Mouse (Mus musculus) forebrain, embryonic 16.5 days (tissue): ENCODE results near the gene Gm14137. TPM values are rescaled to one million over a fixed set of nuclear protein-coding genes. Genes with fewer than 3 reads are reported as not detected.

Source experiments
- ATAC-seq: fragments of 200-750 bp; cut with Nextera tagmentation; 2 replicates; pipeline ENCODE4 v1.8.0; 2017; ENCODE audit warnings: mild to moderate bottlenecking, moderate library complexity
- H3K27ac ChIP-seq: fragments of 300-500 bp; sonication (generic); 2 replicates; pipeline ENCODE4 v1.5.1; 2014; ENCODE audit warnings: low read length, control low read depth
- H3K27me3 ChIP-seq: fragments of 300-500 bp; sonication (generic); replicated peaks from 2 replicates; pipeline ENCODE4 v1.6.1; 2014; ENCODE audit warnings: low read length; ENCODE audit not compliant: control insufficient read depth, insufficient read depth
- H3K36me3 ChIP-seq: fragments of 300-500 bp; sonication (generic); 2 replicates; pipeline ENCODE4 v1.6.1; 2014; ENCODE audit not compliant: control insufficient read depth, insufficient read depth
- H3K4me1 ChIP-seq: fragments of 300-500 bp; sonication (generic); replicated peaks from 2 replicates; pipeline ENCODE4 v1.6.1; 2014; ENCODE audit warnings: low read length; ENCODE audit not compliant: control insufficient read depth, insufficient read depth
- H3K4me2 ChIP-seq: fragments of 300-500 bp; sonication (generic); 2 replicates; pipeline ENCODE4 v1.6.1; 2014; ENCODE audit warnings: mild to moderate bottlenecking, low read length, control low read depth
- H3K4me3 ChIP-seq: fragments of 300-500 bp; sonication (generic); replicated peaks from 2 replicates; pipeline ENCODE4 v1.5.1; 2014; ENCODE audit warnings: mild to moderate bottlenecking, low read length, control low read depth
- H3K9ac ChIP-seq: fragments of 300-500 bp; sonication (generic); replicated peaks from 2 replicates; pipeline ENCODE4 v1.6.1; 2014; ENCODE audit warnings: low read depth, low read length, control low read depth
- H3K9me3 ChIP-seq: fragments of 300-500 bp; sonication (generic); 2 replicates; pipeline ENCODE4 v1.6.1; 2016; ENCODE audit warnings: low read length; ENCODE audit not compliant: control insufficient read depth
- WGBS: fragments of 180-500 bp; shearing (Covaris S2); extraction: QIAGEN DNeasy Blood & Tissue Kit; methylation state at CpG from one replicate; pipeline ENCODE4 v1.1.7; 2014; 5-methylcytosine and 5-hydroxymethylcytosine counted together
- polyA plus RNA-seq: library from polyadenylated mRNA; unstranded; fragments of >200 nt; fragmentation: Nextera tagmentation; extraction: Ambion mirVana; gene quantifications from 2 replicates; pipeline ENCODE4 v1.2.1, GENCODE M21; 2015

Gene Gm14137
- polyA plus RNA-seq: 1.1 and 1.3 TPM in 2 replicates

DNA sequence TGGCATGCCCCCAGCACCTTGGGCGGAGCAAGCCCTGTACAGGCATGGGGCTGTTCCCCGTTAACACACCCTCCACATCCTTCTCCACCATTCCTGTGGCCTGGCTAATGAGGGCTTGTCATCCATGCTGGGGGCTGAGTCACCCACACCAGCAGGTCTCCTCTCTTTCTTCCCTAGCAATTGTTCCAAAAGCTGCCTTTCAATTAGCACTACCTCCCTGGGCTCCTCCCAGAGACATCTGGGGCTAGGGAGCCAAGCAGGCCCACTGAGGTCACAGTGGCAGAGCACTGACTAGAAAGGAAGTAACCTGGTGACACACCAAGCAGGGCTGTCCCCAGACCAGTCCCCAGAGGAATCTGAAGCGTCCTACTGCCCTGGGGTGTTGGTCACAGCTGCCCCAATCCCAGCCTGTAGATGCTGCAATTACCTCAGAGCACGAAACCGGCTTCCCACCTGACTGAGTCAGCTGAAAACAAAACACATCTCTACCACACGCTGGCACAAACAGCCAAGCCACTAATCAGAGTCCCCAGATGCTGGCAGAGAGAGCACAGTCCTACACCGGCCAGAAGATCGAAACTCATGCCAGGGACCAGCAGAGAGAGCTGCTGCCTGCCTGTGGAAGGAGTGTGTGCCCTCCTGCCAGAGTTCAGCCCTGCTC, at the start of gene Gm14137:
Gene Gm14137, plus strand, starts transcription at position 519 of the 661 bp plus-strand sequence.
- Histone ChIP-seq H3K27me3 (no peaks in the 10 kb centered on the region), H3K9ac (no peak within 1 kb of the TSS), H3K27ac (no peak within 1 kb of the TSS), H3K4me3 (no peak within 1 kb of the TSS), H3K4me1 (peaks cover 11% of the 10 kb centered on the region), H3K9me3 (no peaks in the 10 kb centered on the region), H3K4me2 (no peak within 1 kb of the TSS), H3K36me3 (no peaks in the 10 kb centered on the region)
- 0 out of 2 replicates have a peak, but pooled peaks have one; percentile 21 for ATAC-seq
- 24% methylated on average over 8 of the region's 8 CpGs for WGBS

DNA sequence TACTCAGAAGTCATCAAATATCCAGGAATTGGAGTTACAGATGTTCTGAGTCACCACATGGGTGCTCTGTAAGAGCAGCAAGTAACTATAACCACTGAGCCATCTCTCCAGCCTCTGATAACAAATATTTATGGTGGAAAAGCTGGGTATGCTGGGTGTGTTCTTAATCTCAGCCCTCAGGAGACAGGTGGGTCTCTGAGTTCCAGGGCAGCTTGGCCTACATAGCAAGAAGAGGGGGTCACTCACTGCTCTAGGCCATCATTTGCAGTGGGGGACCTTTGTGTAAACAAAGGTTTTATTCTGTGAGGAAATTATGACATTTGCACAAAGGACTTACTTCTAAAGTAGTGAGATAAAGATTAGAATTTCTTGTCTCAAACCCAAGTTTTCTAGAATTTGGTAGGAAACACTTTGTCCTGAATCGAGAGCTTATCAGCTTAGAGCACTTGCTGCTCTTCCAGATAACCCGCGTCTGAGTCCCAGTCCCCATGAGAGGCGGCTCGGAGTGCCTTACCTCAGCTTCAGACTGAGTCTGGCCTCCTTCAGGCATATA, 37.9 kb upstream of the Gm14137 start:
- Histone ChIP-seq H3K27ac (no peak overlapping the region), H3K36me3 (peaks cover 35% of the 10 kb centered on the region), H3K9me3 (no peaks in the 10 kb centered on the region), H3K4me2 (no peak overlapping the region), H3K27me3 (no peaks in the 10 kb centered on the region), H3K4me1 (no peaks in the 10 kb centered on the region), H3K9ac (no peak overlapping the region), H3K4me3 (no peak overlapping the region)
- no peak for ATAC-seq
- WGBS: 94% methylated on average over 5 of the region's 5 CpGs

DNA sequence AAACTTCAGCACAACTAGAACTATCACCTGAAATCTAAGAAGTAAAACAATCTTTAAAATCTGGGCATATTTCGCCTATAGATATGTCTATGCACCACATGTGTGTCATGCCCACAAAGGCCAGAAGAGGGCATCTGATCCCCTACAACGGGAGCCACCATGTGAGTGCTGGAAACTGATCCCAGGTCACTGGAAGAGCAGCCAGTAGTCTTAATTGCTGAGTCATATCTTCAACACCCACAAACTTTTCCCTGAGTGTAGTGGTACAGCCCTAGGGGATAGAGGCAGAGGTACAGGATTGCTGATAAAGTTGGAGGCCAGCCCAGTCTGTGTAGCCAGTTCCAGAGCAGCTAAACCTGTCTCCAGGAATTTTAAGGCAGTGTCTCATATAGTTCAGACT, 29.1 kb upstream of the Gm14137 start:
- peaks cover 56% of the 10 kb centered on the region for H3K36me3 ChIP-seq
- WGBS: 92% methylated on average over 2 of the region's 2 CpGs
- H3K4me1 ChIP-seq: no peaks in the 10 kb centered on the region
- no peak overlapping the region for H3K27ac ChIP-seq
- no peak overlapping the region for H3K9ac ChIP-seq
- no peak for ATAC-seq
- no peaks in the 10 kb centered on the region for H3K27me3 ChIP-seq
- no peak overlapping the region for H3K4me2 ChIP-seq
- no peaks in the 10 kb centered on the region; the same call in 1 of the 2 replicates for H3K9me3 ChIP-seq
- no peak overlapping the region for H3K4me3 ChIP-seq

DNA sequence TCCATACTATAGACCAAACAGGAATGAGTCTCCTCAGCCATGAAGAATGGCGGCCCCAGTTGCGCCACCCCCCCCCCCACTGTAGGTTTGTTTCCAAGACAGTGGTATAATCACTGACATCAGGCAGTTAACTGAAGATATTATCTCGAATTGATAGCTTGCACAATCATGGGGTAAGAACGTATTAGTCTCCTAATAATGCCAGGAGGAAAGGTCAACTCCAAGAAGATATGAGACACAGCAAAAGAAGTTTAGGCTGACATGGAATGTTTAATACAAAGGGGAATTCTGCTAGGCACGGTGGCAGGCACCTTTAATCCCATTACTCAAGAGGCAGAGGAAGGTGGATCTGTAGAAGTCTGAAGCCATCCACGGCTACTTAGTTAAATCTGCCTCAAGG, 27.9 kb upstream of the Gm14137 start:
- Histone ChIP-seq H3K4me1 (no peaks in the 10 kb centered on the region), H3K9ac (no peak overlapping the region), H3K27me3 (no peaks in the 10 kb centered on the region), H3K9me3 (no peaks in the 10 kb centered on the region; the same call in 1 of the 2 replicates), H3K4me2 (no peak overlapping the region), H3K4me3 (no peak overlapping the region), H3K36me3 (peaks cover 54% of the 10 kb centered on the region), H3K27ac (no peak overlapping the region)
- no peak for ATAC-seq
- WGBS: 87% methylated on average over 6 of the region's 6 CpGs

DNA sequence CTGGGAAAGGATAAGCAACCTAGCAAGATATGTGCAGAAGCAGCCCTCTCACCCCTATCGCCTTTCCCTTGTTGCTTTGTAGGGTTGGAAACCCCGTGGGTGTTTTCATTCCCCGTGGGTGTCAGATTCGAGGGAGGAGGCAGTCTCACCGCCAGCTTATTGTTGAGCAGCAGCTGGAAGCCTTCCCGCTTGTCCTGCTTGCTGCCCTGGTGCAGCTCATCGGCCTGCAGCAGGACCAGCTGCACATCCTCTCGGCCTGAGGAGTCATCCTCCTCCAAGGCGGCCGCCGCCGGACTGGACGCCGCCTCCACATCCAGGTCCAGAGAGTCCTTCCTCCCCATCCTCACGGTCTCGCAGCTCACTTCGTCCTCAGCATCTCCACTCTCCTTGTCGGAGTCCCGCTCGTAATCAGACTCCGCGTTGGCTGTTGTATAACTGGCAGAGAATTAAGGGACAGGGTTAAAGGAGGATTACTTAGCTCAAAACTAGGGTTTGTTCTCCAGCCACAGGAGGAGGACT, 27.1 kb upstream of the Gm14137 start:
- 85% methylated on average over 22 of the region's 22 CpGs for WGBS
- peaks cover 54% of the 10 kb centered on the region for H3K36me3 ChIP-seq

DNA sequence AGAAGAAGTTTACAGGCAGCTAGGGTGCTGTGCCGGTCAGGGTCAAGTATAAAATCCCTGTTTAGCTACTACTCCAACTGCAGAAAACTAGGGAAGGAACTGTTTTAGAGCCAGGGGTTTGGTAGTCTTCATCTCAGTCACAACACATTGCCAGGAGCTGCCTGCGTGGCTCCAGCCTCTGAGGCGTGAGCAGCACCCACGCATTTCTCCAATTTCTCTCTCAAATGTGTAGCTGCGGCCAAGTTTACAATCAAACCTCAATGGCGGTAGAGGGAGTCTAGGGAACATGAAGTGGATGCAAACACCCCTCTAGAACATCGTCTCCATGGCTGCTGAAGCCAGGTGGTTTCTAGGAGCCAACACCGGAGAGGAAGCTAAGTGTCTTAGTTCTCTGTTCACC, 26.5 kb upstream of the Gm14137 start:
- Histone ChIP-seq H3K36me3 (peaks cover 52% of the 10 kb centered on the region), H3K27ac (no peak overlapping the region), H3K9me3 (no peaks in the 10 kb centered on the region; the same call in 1 of the 2 replicates), H3K4me1 (no peaks in the 10 kb centered on the region), H3K27me3 (no peaks in the 10 kb centered on the region), H3K4me2 (no peak overlapping the region), H3K4me3 (no peak overlapping the region), H3K9ac (no peak overlapping the region)
- ATAC-seq: no peak
- WGBS: 90% methylated on average over 8 of the region's 8 CpGs

More for the DNA sequence above, 27.1 kb upstream of the Gm14137 start:
- H3K9me3 ChIP-seq: no peaks in the 10 kb centered on the region; the same call in 1 of the 2 replicates
- no peak overlapping the region for H3K4me2 ChIP-seq
- H3K4me3 ChIP-seq: no peak overlapping the region
- H3K4me1 ChIP-seq: no peaks in the 10 kb centered on the region
- no peak overlapping the region for H3K27ac ChIP-seq
- H3K9ac ChIP-seq: no peak overlapping the region
- H3K27me3 ChIP-seq: no peaks in the 10 kb centered on the region
- ATAC-seq: no peak

DNA sequence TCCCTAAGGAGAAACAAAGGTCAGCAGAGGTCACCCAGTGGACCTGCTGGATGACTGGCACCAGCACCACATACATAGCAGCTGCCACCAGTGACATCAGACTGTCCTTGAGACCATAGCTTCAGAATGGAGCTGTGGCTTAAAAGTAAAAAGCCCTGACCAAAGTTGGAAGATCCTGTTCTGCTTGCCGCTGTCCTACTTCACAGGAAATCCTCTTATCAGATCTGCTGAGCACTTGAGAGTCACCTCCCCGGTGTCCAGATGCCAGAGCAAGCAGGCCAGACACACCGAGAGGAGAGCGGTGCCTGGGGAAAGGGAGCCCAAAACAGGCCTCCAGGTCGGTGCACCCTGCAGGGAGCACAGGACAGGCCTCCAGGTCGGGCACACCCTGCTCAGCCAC, 22.1 kb upstream of the Gm14137 start:
- Histone ChIP-seq H3K4me1 (peaks cover 12% of the 10 kb centered on the region), H3K27ac (no peak overlapping the region), H3K36me3 (peaks cover 30% of the 10 kb centered on the region), H3K4me3 (no peak overlapping the region), H3K9me3 (no peaks in the 10 kb centered on the region), H3K27me3 (no peaks in the 10 kb centered on the region), H3K4me2 (no peak overlapping the region), H3K9ac (no peak overlapping the region)
- whole genome bisulfite sequencing: 92% methylated on average over 6 of the region's 6 CpGs
- ATAC-seq: no peak

DNA sequence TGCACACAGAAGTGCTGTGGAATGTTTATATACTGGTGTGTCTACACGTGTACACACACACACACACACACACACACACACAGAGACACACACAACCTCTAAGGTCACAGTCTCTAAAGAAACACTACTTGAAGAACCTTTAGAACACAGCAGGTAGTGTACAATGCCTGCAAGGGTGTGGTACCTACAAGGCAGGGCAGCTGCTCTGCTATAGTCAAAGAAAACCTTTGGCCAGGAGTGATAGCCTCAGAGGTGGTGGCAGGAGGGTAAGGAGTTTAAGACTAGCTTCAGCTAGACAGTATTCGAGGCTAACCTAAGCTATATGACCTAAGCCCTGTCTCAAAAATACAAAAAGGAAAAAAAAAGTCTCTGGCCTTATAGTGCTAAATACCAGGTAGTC, 19.6 kb upstream of the Gm14137 start:
- WGBS: 88% methylated on average over 2 of the region's 2 CpGs
- H3K9ac ChIP-seq: no peak overlapping the region
- H3K27me3 ChIP-seq: no peaks in the 10 kb centered on the region
- no peak overlapping the region for H3K4me3 ChIP-seq
- H3K27ac ChIP-seq: no peak overlapping the region
- no peak overlapping the region for H3K4me2 ChIP-seq
- no peak for ATAC-seq
- peaks cover 21% of the 10 kb centered on the region for H3K36me3 ChIP-seq
- H3K4me1 ChIP-seq: peaks cover 16% of the 10 kb centered on the region
- H3K9me3 ChIP-seq: no peaks in the 10 kb centered on the region

DNA sequence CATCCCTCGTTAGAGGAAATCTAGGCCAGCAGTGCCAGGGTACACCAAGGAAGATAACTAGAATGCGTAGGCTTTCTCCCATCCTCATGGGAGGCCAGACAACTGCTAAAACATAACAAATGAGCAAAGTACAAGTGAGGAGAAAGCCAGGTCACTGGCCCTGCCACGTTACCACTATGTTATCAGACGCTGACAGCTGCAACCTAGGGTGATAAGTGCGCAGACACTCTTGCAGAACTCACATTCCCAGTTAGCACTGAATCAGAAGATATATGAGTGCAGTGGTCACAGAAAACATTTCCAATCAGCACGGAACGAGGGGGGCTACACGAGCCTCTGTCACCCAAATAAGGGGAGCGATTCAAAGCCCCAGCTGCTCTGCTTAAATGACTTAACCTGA, 18.9 kb upstream of the Gm14137 start:
- Histone ChIP-seq H3K9me3 (no peaks in the 10 kb centered on the region), H3K4me3 (no peak overlapping the region), H3K4me2 (no peak overlapping the region), H3K27ac (no peak overlapping the region), H3K36me3 (peaks cover 16% of the 10 kb centered on the region), H3K27me3 (no peaks in the 10 kb centered on the region), H3K9ac (no peak overlapping the region), H3K4me1 (peaks cover 16% of the 10 kb centered on the region)
- 83% methylated on average over 9 of the region's 9 CpGs for WGBS
- no peak for ATAC-seq
